Mouse (Mus musculus) testis, adult 2 months (tissue): ENCODE measurements around the gene Itpr1. TPM values are rescaled to one million over a fixed set of nuclear protein-coding genes. Genes with fewer than 3 reads are reported as not detected.
"Not testable (repeated sequence)": the region's sequence is repeated elsewhere in the genome, so short reads cannot be mapped to it uniquely, and the experiment has no call there.

Experiments
- H3K27ac ChIP-seq: fragments of 200-500 bp; 2 replicates; pipeline ENCODE4 v1.5.1; 2012; ENCODE audit warnings: low read depth, low read length; ENCODE audit not compliant: control insufficient read depth, insufficient read depth
- H3K27me3 ChIP-seq: fragments of 200-500 bp; 2 replicates; pipeline ENCODE4 v1.6.1; 2012; ENCODE audit warnings: mild to moderate bottlenecking, low read length, moderate library complexity; ENCODE audit not compliant: control insufficient read depth, insufficient read depth
- H3K36me3 ChIP-seq: fragments of 200-500 bp; 2 replicates; pipeline ENCODE4 v1.6.1; 2012; ENCODE audit warnings: mild to moderate bottlenecking, low read length; ENCODE audit not compliant: control insufficient read depth, insufficient read depth
- H3K4me1 ChIP-seq: fragments of 200-500 bp; 2 replicates; pipeline ENCODE4 v1.6.1; 2012; ENCODE audit warnings: low read length; ENCODE audit not compliant: control insufficient read depth, insufficient read depth
- H3K4me3 ChIP-seq: fragments of 200-500 bp; 2 replicates; pipeline ENCODE4 v1.5.1; 2012; ENCODE audit warnings: low read depth, mild to moderate bottlenecking, low read length, moderate library complexity, mixed read lengths; ENCODE audit not compliant: control insufficient read depth
- CTCF ChIP-seq: fragments of 200-500 bp; IDR thresholded peaks from 2 replicates; pipeline ENCODE4 v1.5.1; 2012; ENCODE audit warnings: low read depth, mild to moderate bottlenecking, inconsistent platforms, low read length, moderate library complexity; ENCODE audit not compliant: control insufficient read depth, insufficient read depth, insufficient replicate concordance
- POLR2A ChIP-seq: fragments of 200-500 bp; IDR thresholded peaks from 2 replicates; pipeline ENCODE4 v1.6.1; 2012; ENCODE audit warnings: low read depth, mild to moderate bottlenecking, inconsistent platforms, low read length, moderate library complexity; ENCODE audit not compliant: control insufficient read depth
- polyA plus RNA-seq: library from polyadenylated mRNA; depleted of rRNA; stranded (reverse); fragments of >200 nt; gene quantifications from 2 replicates; pipeline ENCODE4 v1.2.3, GENCODE M21; 2012

The Itpr1 gene
- polyA plus RNA-seq, 1 experiment = 7.3 TPM

DNA sequence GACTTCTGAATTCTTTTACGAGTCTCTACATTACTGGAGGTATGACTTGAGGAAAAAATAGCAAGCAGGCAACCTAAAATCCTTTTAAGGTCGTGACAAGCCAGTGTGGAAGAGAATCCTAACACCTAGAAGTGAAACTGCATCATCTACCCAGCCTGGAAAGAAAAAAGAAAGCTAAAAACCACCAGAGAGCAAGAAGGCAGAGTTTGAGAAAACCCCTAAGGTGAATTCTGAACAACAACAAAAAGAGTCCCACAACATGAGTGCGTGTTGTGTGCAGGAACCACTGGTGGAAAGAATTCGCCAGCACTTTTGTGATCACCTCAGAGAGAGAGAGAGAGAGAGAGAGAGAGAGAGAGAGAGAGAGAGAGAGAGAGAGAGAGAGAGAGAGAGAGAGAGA, 340.6 kb downstream of the Itpr1 start:
- no peak for TF ChIP-seq POLR2A
- no peak for TF ChIP-seq CTCF
- no peaks in the 10 kb centered on the region for H3K4me1 ChIP-seq
- no peak overlapping the region for H3K27ac ChIP-seq
- H3K27me3 ChIP-seq = no peaks in the 10 kb centered on the region
- no peak overlapping the region for H3K4me3 ChIP-seq
- no peaks in the 10 kb centered on the region for H3K36me3 ChIP-seq

DNA sequence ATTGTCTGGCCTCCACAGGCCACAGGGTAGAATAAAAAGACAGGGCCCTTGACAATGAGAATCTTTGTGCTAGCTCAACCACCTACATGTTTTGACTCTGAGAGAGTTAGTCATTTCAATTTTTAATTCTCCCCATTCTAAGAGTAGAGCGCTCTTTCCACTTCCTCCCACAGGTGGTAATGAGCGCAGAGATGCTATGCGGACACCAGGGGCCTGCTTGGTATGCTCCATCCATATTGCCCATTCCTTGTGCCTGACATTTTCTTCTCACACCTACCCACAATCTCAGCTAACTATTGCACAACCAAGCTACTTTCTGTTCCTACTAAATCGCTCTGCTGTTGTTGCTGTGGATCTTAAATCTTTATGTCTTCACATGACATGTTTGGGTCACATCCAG, 341.5 kb downstream of the Itpr1 start:
- Histone ChIP-seq H3K4me3 (no peak overlapping the region), H3K27me3 (no peaks in the 10 kb centered on the region), H3K36me3 (no peaks in the 10 kb centered on the region), H3K4me1 (no peaks in the 10 kb centered on the region), H3K27ac (no peak overlapping the region)
- TF ChIP-seq CTCF (no peak), POLR2A (no peak)

DNA sequence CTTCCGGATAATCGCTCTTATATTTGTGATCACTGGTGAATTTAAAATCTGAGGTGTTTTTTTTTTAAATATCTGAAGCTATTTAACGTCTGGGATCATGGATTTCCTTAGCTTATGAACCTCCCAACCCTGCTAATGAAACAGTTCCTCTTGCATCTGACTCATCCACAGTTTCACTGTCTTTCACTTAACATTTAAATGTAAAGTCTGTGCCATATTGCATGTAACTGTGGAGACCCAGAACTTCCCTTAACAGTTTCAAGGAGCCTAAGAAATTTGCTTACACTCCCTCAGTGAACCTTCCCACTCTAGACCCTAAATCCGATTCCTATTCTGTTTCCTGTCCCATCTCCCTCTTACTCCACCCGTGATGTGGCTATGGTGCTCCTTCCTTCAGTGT, 342.0 kb downstream of the Itpr1 start:
- Histone ChIP-seq H3K4me1 (no peaks in the 10 kb centered on the region), H3K27me3 (no peaks in the 10 kb centered on the region), H3K27ac (no peak overlapping the region), H3K36me3 (no peaks in the 10 kb centered on the region), H3K4me3 (no peak overlapping the region)
- TF ChIP-seq POLR2A (no peak), CTCF (no peak)

DNA sequence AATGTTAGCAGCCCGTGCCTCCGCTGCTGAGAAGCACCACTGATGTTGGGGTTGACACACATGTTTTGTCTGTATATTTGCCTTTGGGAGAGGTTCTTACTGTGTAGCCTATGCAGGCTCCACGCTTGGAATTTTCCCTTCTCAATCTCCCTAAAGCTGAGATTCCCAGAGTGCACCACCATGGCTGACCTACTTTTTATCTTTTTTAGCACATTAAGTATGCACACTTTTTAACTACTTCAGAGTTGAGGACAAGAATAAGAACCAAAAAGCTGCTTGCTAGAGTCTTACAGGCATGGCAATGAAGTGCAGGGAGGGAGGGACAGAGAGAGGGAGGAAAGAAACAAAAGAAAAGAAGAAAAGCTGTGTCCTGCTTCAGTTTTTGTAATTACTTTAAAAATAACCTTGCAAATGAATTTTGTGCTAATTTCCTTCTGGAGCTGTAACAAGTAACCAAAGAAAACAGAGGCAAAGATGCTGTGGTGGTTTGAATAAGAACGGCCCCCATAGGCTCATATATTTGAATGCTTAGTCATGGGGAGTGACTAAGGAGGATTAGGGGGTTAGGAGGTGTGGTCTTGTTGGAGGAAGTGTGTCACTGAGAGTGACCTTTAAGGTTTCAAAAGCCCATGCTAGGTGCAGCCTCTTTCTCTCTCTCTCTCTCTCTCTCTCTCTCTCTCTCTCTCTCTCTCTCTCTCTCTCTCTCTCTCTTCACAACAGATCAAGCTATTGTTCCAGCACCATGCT, 344.9 kb downstream of the Itpr1 start:
- Histone ChIP-seq H3K27me3 (no peaks in the 10 kb centered on the region), H3K36me3 (no peaks in the 10 kb centered on the region), H3K4me1 (no peaks in the 10 kb centered on the region), H3K27ac (no peak overlapping the region), H3K4me3 (no peak overlapping the region)
- TF ChIP-seq POLR2A = no peak
- no peak for TF ChIP-seq CTCF

DNA sequence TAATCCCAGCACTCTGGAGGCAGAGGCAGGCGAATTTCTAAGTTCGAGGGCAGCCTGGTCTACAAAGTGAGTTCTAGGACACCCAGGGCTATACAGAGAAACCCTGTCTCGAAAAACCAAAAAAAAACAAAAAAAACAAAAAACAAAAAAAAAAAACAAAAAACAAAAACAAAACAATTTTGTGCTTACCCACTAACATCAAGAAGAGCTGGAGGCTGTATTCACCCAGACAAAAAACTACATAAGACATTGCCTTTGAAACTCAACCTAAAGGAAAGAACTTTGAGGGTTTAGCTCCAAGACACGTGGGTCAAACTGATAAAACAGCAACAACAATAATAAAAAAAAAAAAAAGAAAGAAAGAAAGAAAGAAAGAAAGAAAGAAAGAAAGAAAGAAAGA, 346.3 kb downstream of the Itpr1 start:
- H3K27me3 ChIP-seq, H3K27ac ChIP-seq, H3K36me3 ChIP-seq, H3K4me3 ChIP-seq, H3K4me1 ChIP-seq: not testable (repeated sequence)

DNA sequence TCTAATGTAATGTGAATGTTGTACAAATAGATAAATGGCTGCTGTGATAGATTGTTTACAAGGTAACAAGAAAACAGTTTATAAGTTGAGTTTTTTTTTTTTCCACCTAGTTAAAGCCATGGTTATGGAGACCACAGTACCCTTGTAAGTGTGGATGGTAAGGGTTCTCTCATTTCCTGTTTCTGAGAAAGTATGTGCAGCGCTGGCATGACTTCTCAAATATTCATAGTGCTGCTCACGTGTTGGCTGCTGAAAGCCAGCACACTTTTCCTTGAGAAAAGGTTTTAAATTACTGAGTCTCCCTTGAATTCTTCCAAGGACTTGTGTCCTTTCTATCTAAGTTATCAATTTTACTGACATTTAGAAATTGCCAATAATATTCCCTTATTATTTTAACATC, 350.1 kb downstream of the Itpr1 start:
- Histone ChIP-seq H3K4me3 (no peak overlapping the region), H3K4me1 (no peaks in the 10 kb centered on the region), H3K27me3 (no peaks in the 10 kb centered on the region), H3K36me3 (no peaks in the 10 kb centered on the region), H3K27ac (no peak overlapping the region)
- no peak for TF ChIP-seq CTCF

DNA sequence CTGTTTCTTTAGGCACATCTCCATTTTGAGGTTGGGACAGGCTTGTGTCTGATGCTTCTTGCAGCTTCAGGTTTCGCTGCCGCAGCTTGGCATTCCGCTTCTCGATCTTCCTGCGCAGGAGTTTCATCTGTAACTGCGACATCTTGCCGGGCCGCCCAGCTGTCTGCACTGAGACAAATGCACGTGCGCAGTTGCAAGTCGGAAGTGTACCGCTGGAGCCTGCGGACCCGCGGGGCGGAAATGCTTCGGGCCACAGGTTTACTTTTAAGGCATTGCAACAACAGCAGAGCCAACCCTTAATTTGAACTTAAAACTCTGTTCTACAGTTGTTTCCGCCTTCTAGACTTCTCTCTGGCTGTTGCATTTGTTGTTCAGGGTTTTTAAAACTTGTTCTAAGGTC, 352.6 kb downstream of the Itpr1 start:
- H3K27me3 ChIP-seq, H3K4me3 ChIP-seq, H3K4me1 ChIP-seq, H3K27ac ChIP-seq, H3K36me3 ChIP-seq: not testable (repeated sequence)

DNA sequence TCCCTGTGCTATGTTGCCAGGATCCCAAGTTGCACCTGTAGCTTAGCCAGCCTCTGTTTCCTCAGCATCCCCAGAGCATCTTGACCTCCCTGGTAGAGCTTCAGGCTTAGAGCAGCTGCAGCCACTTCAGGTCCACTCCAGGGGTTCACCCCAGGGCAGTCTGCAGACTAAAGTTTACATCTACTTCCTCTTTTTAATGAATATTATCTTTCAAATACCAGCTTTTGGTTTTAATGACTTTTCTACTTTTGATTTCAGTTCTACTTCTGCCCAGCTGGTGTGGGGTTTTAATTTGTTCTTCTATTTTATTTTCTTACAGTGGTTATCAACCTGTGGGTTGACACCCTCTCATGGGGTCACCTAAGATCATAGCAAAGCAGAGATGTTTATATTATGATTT, 353.7 kb downstream of the Itpr1 start:
- H3K27me3 ChIP-seq = no peaks in the 10 kb centered on the region
- H3K27ac ChIP-seq = no peak overlapping the region
- no peaks in the 10 kb centered on the region for H3K36me3 ChIP-seq
- no peak overlapping the region for H3K4me3 ChIP-seq
- no peak for TF ChIP-seq CTCF
- no peak for TF ChIP-seq POLR2A
- peaks cover 8% of the 10 kb centered on the region for H3K4me1 ChIP-seq
